Mouse (Mus musculus) left cerebral cortex, adult 8-10 months (tissue): ENCODE measurements at regions not wholly inside any gene's neighbourhood (a gene's known extent, or its start where the extent isn't known, plus 50 kb on each side); places are given as distances from the start of the nearest gene placed in this dataset.

Experiments used
- DNase-seq, 2 experiments: peaks; one replicate each; pipeline ENCODE4 v3.0.0; 2022; ENCODE audit warnings: low spot score in 2 of 2

DNA sequence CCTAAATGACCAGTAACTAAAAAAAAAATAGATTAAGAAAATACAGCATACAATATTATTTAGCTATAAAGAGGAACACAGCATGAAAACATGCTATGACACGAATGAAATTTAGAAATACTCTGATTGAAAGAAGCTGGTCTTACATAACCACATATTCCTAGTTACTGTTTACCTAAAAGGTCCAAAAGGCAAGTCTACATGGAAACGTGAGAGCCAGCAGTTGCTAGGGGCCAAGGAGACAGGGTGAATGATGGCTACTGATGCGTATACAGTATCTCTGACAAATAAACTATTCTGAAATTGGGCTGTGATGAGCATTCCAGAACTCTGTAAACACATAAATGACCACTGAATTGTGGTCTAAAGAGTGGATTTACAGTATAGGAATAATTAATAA, 194.5 kb upstream of the Zbtb20 start:
- DNase-seq, result no peak

- DNase-seq, result no peak
Measured at GRCm38 (mm10) chr16:42677211-42677610, 198.5 kb upstream of the Zbtb20 start.

- no peak for DNase-seq
Measured at GRCm38 (mm10) chr16:42676406-42677075, 199.1 kb upstream of the Zbtb20 start.

- DNase-seq, result peak in 1 of 2 experiments; percentile 33
Measured at GRCm38 (mm10) chr16:42675031-42675430, 200.7 kb upstream of the Zbtb20 start.

GRCm38 (mm10) chr16:42666601-42667000, 209.1 kb upstream of the Zbtb20 start:
- DNase-seq, result no peak

DNA sequence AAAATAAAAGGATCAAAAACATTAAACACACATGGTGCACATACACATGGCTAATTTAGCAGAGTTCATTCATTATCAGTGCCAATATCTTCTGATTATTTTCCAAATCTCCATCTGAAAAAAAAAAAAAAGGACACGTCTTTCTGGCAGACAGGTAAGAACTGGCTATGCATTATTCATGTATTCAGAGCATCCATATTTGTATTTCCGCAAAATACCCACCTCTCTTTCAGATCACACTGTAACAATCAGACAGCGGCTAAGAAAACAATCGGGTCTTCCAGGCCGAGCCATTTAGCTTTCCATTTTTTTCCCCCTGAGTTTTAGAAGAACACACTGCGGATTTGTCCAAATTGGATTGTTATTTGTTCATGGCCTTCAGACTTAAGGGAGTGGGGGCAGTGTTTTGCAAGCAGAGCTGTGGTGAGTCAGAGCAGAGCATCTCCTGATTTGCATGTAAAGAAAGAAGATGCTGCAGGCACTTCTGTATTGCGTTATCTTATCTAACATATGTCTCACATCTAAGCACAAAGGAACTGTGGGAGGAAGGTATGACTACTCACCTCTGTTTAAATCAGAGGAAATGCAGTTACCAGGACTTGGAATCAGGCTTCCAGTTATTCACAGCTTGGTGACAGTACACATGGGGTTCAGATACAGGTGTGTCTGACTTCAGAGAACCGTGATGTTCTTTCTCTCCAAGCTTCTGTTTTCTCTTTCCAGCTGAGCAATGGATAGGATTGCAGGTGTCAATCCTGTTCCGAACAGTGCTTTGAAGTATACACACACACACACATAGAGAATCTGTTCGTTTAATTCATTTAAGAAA, 223.6 kb upstream of the Zbtb20 start:
- DNase-seq, result no peak

DNA sequence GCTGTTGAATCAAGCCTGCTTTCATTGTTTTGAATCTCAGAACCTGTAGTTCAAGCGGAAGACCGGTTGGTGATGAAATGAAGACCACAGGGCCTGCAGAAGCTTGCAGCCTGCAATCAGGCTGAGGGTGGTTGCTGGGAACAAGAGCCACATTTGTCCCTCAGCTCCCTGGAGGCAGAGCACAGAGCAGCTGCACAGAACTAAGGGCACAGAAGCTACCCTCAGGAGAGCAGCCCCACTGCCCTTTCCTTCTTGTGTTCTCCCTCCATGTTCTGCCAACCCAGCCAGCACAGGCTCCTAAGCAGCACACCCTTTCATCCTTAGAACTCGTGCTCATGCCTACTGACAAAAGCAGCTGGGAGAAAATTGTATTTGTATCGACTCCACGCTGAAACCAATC, 225.9 kb upstream of the Zbtb20 start:
- DNase-seq, result no peak

DNA sequence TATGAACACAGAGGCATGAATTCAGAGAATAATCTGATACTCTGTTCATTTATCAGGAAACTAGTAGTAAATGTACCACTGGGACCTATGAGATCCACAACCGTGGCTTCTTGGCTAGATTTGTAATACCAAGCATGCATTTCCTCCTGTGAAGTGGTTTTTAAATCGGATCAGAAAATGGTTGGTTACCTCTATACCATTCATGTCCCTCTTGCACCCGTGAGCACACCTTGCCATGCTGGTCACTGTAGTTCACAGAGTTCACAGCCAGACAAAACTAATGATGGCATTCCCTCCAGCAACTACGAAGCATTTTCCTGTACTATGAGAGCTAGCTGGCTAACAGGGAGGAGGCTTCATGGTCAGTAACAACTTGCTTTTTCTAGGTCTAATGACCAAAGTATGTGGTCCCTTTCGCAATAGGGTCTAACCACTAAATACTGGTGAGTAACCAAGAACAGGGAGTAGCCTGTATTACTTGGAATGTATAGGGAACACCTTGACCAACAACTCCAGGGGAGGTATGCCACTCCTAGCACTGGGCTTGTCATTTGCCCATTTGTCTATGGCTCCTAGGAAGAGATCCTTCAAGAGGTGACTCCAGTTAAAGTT, 227.0 kb upstream of the Zbtb20 start:
- no peak for DNase-seq

GRCm38 (mm10) chr16:42647762-42648161, 227.9 kb upstream of the Zbtb20 start:
- DNase-seq, result no peak

DNA sequence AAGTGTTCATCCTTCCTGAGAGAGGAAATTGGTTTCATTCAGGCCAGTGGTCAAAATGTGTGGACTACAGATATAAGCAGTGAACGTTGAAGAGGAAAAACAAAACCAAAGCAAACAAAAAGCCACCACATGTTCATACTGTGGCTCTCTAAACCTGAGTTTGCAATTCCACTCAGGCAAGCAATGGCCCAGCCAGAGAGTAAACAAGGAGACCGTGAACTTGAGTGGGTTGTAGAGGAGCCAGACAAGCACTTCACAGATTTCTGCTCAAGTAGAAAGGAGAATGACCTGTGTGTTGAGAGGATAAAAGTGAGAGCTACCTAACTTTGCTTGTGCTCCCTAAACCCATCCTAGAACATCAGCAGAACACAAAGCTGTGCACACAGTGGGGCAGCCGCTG, 239.9 kb upstream of the Zbtb20 start:
- DNase-seq, result no peak

GRCm38 (mm10) chr16:42627675-42628074, 248.0 kb upstream of the Zbtb20 start:
- no peak for DNase-seq

GRCm38 (mm10) chr16:42615920-42616319, 259.8 kb upstream of the Zbtb20 start:
- DNase-seq, result peak; percentile 57 to 81

DNA sequence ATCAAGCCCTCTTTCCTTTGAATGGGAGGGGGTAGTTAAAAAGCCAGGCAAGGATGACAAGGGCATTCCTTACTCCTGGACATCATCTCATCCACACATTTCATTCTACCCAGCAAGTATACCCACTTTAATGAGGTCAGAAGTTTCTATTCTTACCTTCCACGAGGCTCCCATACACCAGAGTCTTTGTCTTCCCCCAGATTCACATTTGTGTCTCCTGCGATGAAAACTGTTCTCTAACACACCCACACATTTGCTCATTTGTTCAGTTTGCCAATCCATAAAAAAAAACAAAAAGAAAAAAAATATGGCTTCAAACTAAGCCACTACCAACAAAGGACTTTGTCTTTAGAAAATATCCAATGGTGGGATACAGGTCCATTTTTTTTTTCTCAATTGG, 263.7 kb upstream of the Zbtb20 start:
- DNase-seq, result no peak

DNA sequence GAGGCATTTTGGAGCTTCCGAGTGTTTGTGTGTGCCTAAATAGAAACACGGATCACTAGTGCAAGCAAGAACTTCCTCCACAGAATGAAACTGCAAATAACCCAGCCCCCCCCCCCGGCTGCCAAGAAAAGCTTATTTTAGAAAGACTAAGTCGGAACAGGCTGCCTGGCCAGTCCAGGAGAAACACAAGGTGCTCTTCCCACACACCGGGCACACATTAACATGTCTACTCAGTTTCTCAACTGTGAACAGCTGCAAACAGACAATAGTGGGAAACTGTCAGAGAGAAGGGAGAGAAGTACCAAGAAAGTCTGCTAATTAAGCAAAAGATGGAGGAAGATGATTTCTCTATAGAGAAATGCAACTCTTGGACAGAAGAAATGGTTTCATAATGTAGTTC, 267.3 kb upstream of the Zbtb20 start:
- peak in 1 of 2 experiments; percentile 81 for DNase-seq

DNA sequence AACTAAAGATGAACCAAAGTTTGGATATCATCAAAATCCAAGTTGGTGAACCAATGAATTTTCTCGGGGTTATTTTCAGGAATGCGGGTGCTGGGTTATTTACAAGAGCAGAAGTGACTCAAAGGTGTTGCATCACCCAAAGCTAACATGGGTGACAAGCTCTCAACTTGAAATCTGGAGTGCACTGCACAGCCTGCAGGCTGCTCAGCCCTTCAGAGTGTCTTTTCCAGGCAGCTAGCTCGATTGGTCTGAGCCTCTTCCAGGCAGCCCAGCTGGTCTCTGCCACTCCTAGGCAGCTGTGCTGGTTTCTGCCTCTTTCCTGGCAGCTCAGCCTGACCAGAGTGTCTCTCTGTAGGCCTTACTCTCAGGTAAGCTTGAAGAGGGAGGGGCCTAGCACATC, 251.9 kb upstream of the Gap43 start:
- DNase-seq, result no peak

DNA sequence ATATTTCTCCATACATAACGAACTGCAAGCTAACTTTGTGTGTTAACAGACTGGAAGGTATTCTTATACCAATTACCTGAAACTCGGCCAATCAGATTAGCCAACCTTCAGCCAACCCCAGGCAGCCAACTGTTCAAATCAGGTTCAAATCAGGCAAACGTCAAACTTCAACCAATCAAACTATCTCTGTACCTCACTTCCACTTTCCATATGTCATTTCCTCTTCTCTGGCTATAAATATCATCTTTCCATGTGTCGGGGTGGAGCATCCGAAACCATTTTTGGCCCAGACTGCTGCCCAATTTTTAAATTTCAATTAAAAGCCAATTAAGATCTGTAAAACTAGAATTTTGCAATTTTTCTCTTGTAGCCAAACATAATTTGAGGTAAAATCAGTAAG, 251.1 kb upstream of the Gap43 start:
- no peak for DNase-seq

GRCm38 (mm10) chr16:42586196-42586595, 245.7 kb upstream of the Gap43 start:
- DNase-seq, result no peak

- no peak for DNase-seq
Measured at GRCm38 (mm10) chr16:42575517-42575946, 235.1 kb upstream of the Gap43 start.

DNA sequence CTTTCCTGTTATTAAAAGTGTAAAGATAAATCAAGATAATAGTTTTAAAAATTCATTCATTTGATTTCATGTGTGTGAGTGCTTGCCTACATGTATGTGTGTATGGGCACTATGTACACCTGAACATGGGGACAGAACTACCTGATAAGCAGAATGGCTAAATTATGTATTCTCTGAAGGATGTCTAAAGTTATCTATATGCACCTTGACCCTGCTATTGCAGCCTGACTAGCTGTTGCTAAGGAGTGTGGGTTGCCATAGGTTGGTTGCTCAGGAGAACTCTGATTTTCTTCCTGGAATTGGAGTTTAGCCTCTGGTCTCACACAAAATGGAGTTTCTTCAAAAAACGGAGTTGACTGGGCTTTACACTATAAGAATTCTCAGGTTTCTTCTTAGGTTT, 234.5 kb upstream of the Gap43 start:
- DNase-seq, result no peak

GRCm38 (mm10) chr16:42570246-42570996, 230.0 kb upstream of the Gap43 start:
- DNase-seq, result no peak

GRCm38 (mm10) chr16:42569335-42569734, 228.9 kb upstream of the Gap43 start:
- DNase-seq, result peak in 1 of 2 experiments; percentile 18

DNA sequence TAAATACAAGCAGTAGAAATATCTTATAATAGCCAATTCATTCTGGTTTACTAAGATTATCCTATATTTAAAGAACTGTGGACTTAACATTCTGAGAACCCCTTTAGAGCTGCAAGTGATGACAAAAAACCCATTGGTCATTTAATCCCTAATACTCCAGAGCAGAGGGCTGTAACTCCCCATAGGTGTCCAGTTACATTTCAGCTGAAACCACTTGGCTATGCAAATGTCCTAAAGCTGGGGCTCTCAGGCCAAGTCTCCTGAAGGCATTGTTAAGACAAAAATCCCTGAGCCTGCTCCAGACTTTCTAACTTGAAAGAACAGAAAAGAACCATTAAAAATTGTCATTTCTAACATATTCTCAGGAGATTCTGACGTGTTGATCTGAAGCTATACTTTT, 209.1 kb upstream of the Gap43 start:
- DNase-seq, result no peak
